Mouse (Mus musculus): ENCODE results near the gene Nr1h3. TPM values are rescaled to one million over a fixed set of nuclear protein-coding genes. Genes with fewer than 3 reads are reported as not detected.

Nr1h3 gene
- polyA plus RNA-seq, 1 experiment from 2014 or later: 27.0 TPM

- peak; percentile 94 for ATAC-seq (ENCODE audit: low read depth)
Measured at GRCm38 (mm10) chr2:91194624-91195332, 7.9 kb downstream of the Nr1h3 start.

GRCm38 (mm10) chr2:91190501-91190900 lies 12.1 kb downstream of the Nr1h3 start:
- no peak overlapping the region for H3K27ac ChIP-seq (ENCODE audit: low read length)
- no peak overlapping the region for H3K4me3 ChIP-seq (ENCODE audit: low read length)
- no peaks in the 10 kb centered on the region for H3K9me3 ChIP-seq (ENCODE audit: control insufficient read depth, low read length)
- H3K4me2 ChIP-seq (ENCODE audit: low read depth, low read length): no peak overlapping the region
- peaks cover 8% of the 10 kb centered on the region; the same call in 1 of the 2 replicates for H3K4me1 ChIP-seq (replicated peaks; ENCODE audit: control insufficient read depth, insufficient read depth, low read length)
- 75% methylated on average over 16 of the region's 16 CpGs for WGBS
- H3K9ac ChIP-seq (ENCODE audit: low read length): no peak overlapping the region
- no peak for ATAC-seq (ENCODE audit: low read depth)
- H3K27me3 ChIP-seq (ENCODE audit: control insufficient read depth, insufficient read depth, low read depth, low read length): no peaks in the 10 kb centered on the region
- no peaks in the 10 kb centered on the region; the same call in 1 of the 2 replicates for H3K36me3 ChIP-seq (ENCODE audit: control insufficient read depth, insufficient read depth, low read length)

More at GRCm38 (mm10) chr2:91194624-91195332, 7.9 kb downstream of the Nr1h3 start:
- under 1% methylated on average over 27 of the region's 27 CpGs for WGBS
- peak overlapping the region; percentile 39 for H3K4me3 ChIP-seq (ENCODE audit: low read length)
- H3K27me3 ChIP-seq (ENCODE audit: control insufficient read depth, insufficient read depth, low read depth, low read length): no peaks in the 10 kb centered on the region
- no peaks in the 10 kb centered on the region for H3K9me3 ChIP-seq (ENCODE audit: control insufficient read depth, low read length)
- peak overlapping the region; percentile 56 for H3K9ac ChIP-seq (ENCODE audit: low read length)
- H3K27ac ChIP-seq (ENCODE audit: low read length): peak overlapping the region; percentile 90
- H3K36me3 ChIP-seq (ENCODE audit: control insufficient read depth, insufficient read depth, low read length): no peaks in the 10 kb centered on the region
- peaks cover 17% of the 10 kb centered on the region; the same call in 1 of the 2 replicates for H3K4me1 ChIP-seq (replicated peaks; ENCODE audit: control insufficient read depth, insufficient read depth, low read length)
- H3K4me2 ChIP-seq (ENCODE audit: low read depth, low read length): peak overlapping the region; percentile 55

- Histone ChIP-seq H3K27me3 (ENCODE audit: control insufficient read depth, insufficient read depth, low read depth, low read length) (no peaks in the 10 kb centered on the region), H3K4me2 (ENCODE audit: low read depth, low read length) (no peak overlapping the region), H3K9me3 (ENCODE audit: control insufficient read depth, low read length) (no peaks in the 10 kb centered on the region), H3K4me3 (ENCODE audit: low read length) (no peak overlapping the region), H3K9ac (ENCODE audit: low read length) (no peak overlapping the region), H3K36me3 (ENCODE audit: control insufficient read depth, insufficient read depth, low read length) (no peaks in the 10 kb centered on the region; the same call in 1 of the 2 replicates), H3K27ac (ENCODE audit: low read length) (no peak overlapping the region), H3K4me1 (replicated peaks; ENCODE audit: control insufficient read depth, insufficient read depth, low read length) (peaks cover 3% of the 10 kb centered on the region)
- WGBS: 53% methylated on average over 4 of the region's 4 CpGs
- no peak for ATAC-seq (ENCODE audit: low read depth)
Measured at GRCm38 (mm10) chr2:91187431-91187830, 15.2 kb downstream of the Nr1h3 start.

GRCm38 (mm10) chr2:91186208-91186607 lies 16.4 kb downstream of the Nr1h3 start:
- Histone ChIP-seq H3K9me3 (ENCODE audit: control insufficient read depth, low read length) (no peaks in the 10 kb centered on the region), H3K4me1 (replicated peaks; ENCODE audit: control insufficient read depth, insufficient read depth, low read length) (peaks cover 9% of the 10 kb centered on the region), H3K27me3 (ENCODE audit: control insufficient read depth, insufficient read depth, low read depth, low read length) (no peaks in the 10 kb centered on the region), H3K9ac (ENCODE audit: low read length) (no peak overlapping the region), H3K4me3 (ENCODE audit: low read length) (no peak overlapping the region), H3K36me3 (ENCODE audit: control insufficient read depth, insufficient read depth, low read length) (no peaks in the 10 kb centered on the region; the same call in 1 of the 2 replicates), H3K4me2 (ENCODE audit: low read depth, low read length) (no peak overlapping the region), H3K27ac (ENCODE audit: low read length) (no peak overlapping the region)
- no peak for ATAC-seq (ENCODE audit: low read depth)
- WGBS: 52% methylated on average over 1 of the region's 1 CpGs

GRCm38 (mm10) chr2:91183711-91184405 lies 18.8 kb downstream of the Nr1h3 start, which contains the start of gene Madd:
Gene Madd, minus strand, starts transcription at chr2:91183837.
- Histone ChIP-seq H3K9me3 (ENCODE audit: control insufficient read depth, low read length) (no peaks in the 10 kb centered on the region), H3K27me3 (ENCODE audit: control insufficient read depth, insufficient read depth, low read depth, low read length) (no peaks in the 10 kb centered on the region), H3K36me3 (ENCODE audit: control insufficient read depth, insufficient read depth, low read length) (no peaks in the 10 kb centered on the region; the same call in 1 of the 2 replicates), H3K4me2 (ENCODE audit: low read depth, low read length) (peak within 1 kb of the TSS; percentile 82), H3K4me1 (replicated peaks; ENCODE audit: control insufficient read depth, insufficient read depth, low read length) (peaks cover 9% of the 10 kb centered on the region), H3K4me3 (ENCODE audit: low read length) (peak within 1 kb of the TSS; percentile 94), H3K27ac (ENCODE audit: low read length) (peak within 1 kb of the TSS; percentile 73), H3K9ac (ENCODE audit: low read length) (peak within 1 kb of the TSS; percentile 72)
- 0 out of 2 replicates have a peak, but pooled peaks have one; percentile 2 for ATAC-seq (ENCODE audit: low read depth)
- 59% methylated on average over 15 of the region's 15 CpGs for WGBS

GRCm38 (mm10) chr2:91183148-91183513 lies 19.5 kb downstream of the Nr1h3 start:
- under 1% methylated on average over 9 of the region's 9 CpGs for WGBS
- H3K27me3 ChIP-seq (ENCODE audit: control insufficient read depth, insufficient read depth, low read depth, low read length): no peaks in the 10 kb centered on the region
- peak overlapping the region; percentile 82 for H3K4me2 ChIP-seq (ENCODE audit: low read depth, low read length)
- ATAC-seq (ENCODE audit: low read depth): peak; percentile 94
- peak overlapping the region; percentile 72 for H3K9ac ChIP-seq (ENCODE audit: low read length)
- no peaks in the 10 kb centered on the region; the same call in 1 of the 2 replicates for H3K36me3 ChIP-seq (ENCODE audit: control insufficient read depth, insufficient read depth, low read length)
- peaks cover 9% of the 10 kb centered on the region for H3K4me1 ChIP-seq (replicated peaks; ENCODE audit: control insufficient read depth, insufficient read depth, low read length)
- H3K4me3 ChIP-seq (ENCODE audit: low read length): peak overlapping the region; percentile 94
- H3K27ac ChIP-seq (ENCODE audit: low read length): peak overlapping the region; percentile 73
- no peaks in the 10 kb centered on the region for H3K9me3 ChIP-seq (ENCODE audit: control insufficient read depth, low read length)

- WGBS: under 1% methylated on average over 76 of the region's 81 CpGs
Measured at GRCm38 (mm10) chr2:91182405-91183147, 20.1 kb downstream of the Nr1h3 start.

GRCm38 (mm10) chr2:91182016-91182404 lies 20.6 kb downstream of the Nr1h3 start:
- 13% methylated on average over 8 of the region's 8 CpGs for WGBS
- H3K4me2 ChIP-seq (ENCODE audit: low read depth, low read length): peak overlapping the region; percentile 82
- peak overlapping the region; percentile 94 for H3K4me3 ChIP-seq (ENCODE audit: low read length)
- H3K27me3 ChIP-seq (ENCODE audit: control insufficient read depth, insufficient read depth, low read depth, low read length): no peaks in the 10 kb centered on the region
- peak overlapping the region; percentile 72 for H3K9ac ChIP-seq (ENCODE audit: low read length)
- H3K4me1 ChIP-seq (replicated peaks; ENCODE audit: control insufficient read depth, insufficient read depth, low read length): peaks cover 9% of the 10 kb centered on the region
- no peak overlapping the region for H3K27ac ChIP-seq (ENCODE audit: low read length)
- H3K9me3 ChIP-seq (ENCODE audit: control insufficient read depth, low read length): no peaks in the 10 kb centered on the region
- H3K36me3 ChIP-seq (ENCODE audit: control insufficient read depth, insufficient read depth, low read length): no peaks in the 10 kb centered on the region; the same call in 1 of the 2 replicates
- no peak for ATAC-seq (ENCODE audit: low read depth)

More at GRCm38 (mm10) chr2:91182405-91183147, 20.1 kb downstream of the Nr1h3 start:
- ATAC-seq (ENCODE audit: low read depth): peak; percentile 93
- Histone ChIP-seq H3K9ac (ENCODE audit: low read length) (peak overlapping the region; percentile 72), H3K4me1 (replicated peaks; ENCODE audit: control insufficient read depth, insufficient read depth, low read length) (peaks cover 9% of the 10 kb centered on the region), H3K27ac (ENCODE audit: low read length) (peak overlapping the region; percentile 73), H3K9me3 (ENCODE audit: control insufficient read depth, low read length) (no peaks in the 10 kb centered on the region), H3K4me2 (ENCODE audit: low read depth, low read length) (peak overlapping the region; percentile 82), H3K4me3 (ENCODE audit: low read length) (peak overlapping the region; percentile 94), H3K36me3 (ENCODE audit: control insufficient read depth, insufficient read depth, low read length) (no peaks in the 10 kb centered on the region; the same call in 1 of the 2 replicates), H3K27me3 (ENCODE audit: control insufficient read depth, insufficient read depth, low read depth, low read length) (no peaks in the 10 kb centered on the region)
